Mouse (Mus musculus) thymus, adult 2 months (tissue): Measurements from ENCODE around the gene Ap3m1.

ENCODE experiments used
- CTCF ChIP-seq: fragments of 200-500 bp; IDR thresholded peaks from 2 replicates; pipeline ENCODE4 v1.5.1; 2012; ENCODE audit warnings: mild to moderate bottlenecking, control low read depth, low read length, moderate library complexity, borderline replicate concordance; ENCODE audit not compliant: control insufficient read depth, poor library complexity, insufficient read depth; ENCODE audit errors: extremely low read depth
- POLR2A ChIP-seq: fragments of 200-500 bp; IDR thresholded peaks from 2 replicates; pipeline ENCODE4 v1.6.1; 2012; ENCODE audit warnings: mild to moderate bottlenecking, low read length, control low read depth, moderate library complexity; ENCODE audit not compliant: control insufficient read depth, poor library complexity, insufficient read depth; ENCODE audit errors: extremely low read depth

GRCm38 (mm10) chr14:21013800-21014334 lies 38.4 kb downstream of the Ap3m1 start:
- TF ChIP-seq POLR2A = no peak
- TF ChIP-seq CTCF = no peak
